Mouse (Mus musculus): ENCODE measurements around the gene Urb2.

Urb2 gene

GRCm38 (mm10) chr8:124077377-124077776, 56.1 kb downstream of the Urb2 start:
- DNase-seq (ENCODE audit: low read depth, low spot score) = no peak

GRCm38 (mm10) chr8:124077998-124078397, 56.7 kb downstream of the Urb2 start:
- no peak for DNase-seq (ENCODE audit: low read depth, low spot score)

- DNase-seq (ENCODE audit: low read depth, low spot score) = no peak
Observed at GRCm38 (mm10) chr8:124078969-124079368, 57.7 kb downstream of the Urb2 start.

GRCm38 (mm10) chr8:124080467-124081326, 59.4 kb downstream of the Urb2 start:
- DNase-seq (ENCODE audit: low read depth, low spot score) = no peak

- DNase-seq (ENCODE audit: low read depth, low spot score) = no peak
Observed at GRCm38 (mm10) chr8:124082616-124083015, 61.3 kb downstream of the Urb2 start.

GRCm38 (mm10) chr8:124083611-124084010, 62.3 kb downstream of the Urb2 start:
- no peak for DNase-seq (ENCODE audit: low read depth, low spot score)

- DNase-seq (ENCODE audit: low read depth, low spot score) = peak; percentile 38
Observed at GRCm38 (mm10) chr8:124085668-124086067, 64.4 kb downstream of the Urb2 start.

GRCm38 (mm10) chr8:124088092-124088613, 66.8 kb downstream of the Urb2 start:
- DNase-seq (ENCODE audit: low read depth, low spot score) = no peak

- DNase-seq (ENCODE audit: low read depth, low spot score) = no peak
Observed at GRCm38 (mm10) chr8:124089016-124089415, 67.7 kb downstream of the Urb2 start.

GRCm38 (mm10) chr8:124090473-124090872, 69.2 kb downstream of the Urb2 start:
- DNase-seq (ENCODE audit: low read depth, low spot score) = no peak
